Mouse (Mus musculus) bone marrow macrophage, adult 2 months (primary cell): Measurements from ENCODE around the gene Sdhc.

Experiments used
- CTCF ChIP-seq: IDR thresholded peaks from 2 replicates; pipeline ENCODE4 v1.5.1; 2012; ENCODE audit warnings: low read depth, mild to moderate bottlenecking, low read length, moderate library complexity
- POLR2A ChIP-seq: IDR thresholded peaks from 2 replicates; pipeline ENCODE4 v1.6.1; 2012; ENCODE audit warnings: mild to moderate bottlenecking, low read depth, low read length, borderline replicate concordance

DNA sequence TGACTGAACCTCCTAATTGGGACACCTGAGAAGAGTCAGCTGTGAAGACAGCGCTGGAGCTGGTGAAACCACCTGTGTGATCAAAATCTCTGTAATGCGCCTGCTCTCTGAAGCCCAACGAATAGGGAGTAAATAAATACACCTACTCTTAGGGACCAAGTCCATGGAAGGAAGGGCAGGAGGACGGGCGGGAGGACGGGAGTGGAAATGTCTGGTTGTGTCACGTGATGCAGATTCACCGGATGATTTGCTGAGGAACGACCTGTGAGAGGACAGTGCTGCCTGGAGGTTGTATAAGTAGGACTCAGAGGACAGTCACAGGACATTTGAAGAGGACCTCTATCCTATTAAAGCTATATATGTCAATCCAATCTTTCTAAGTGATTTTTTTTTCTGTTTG, 40.8 kb downstream of the Sdhc start:
- TF ChIP-seq CTCF, result no peak
- TF ChIP-seq POLR2A, result no peak
